Mouse (Mus musculus) cerebellum, adult 18-20 months (tissue): Measurements from ENCODE around the gene Prdx3.
"Not testable (repeated sequence)": the region's sequence is repeated elsewhere in the genome, so short reads cannot be mapped to it uniquely, and the experiment has no call there.

ENCODE experiments used
- DNase-seq, 2 experiments: peaks; one replicate each; pipeline ENCODE4 v3.0.0; 2021

Gene Prdx3

GRCm38 (mm10) chr19:60874064-60874694, at the start of gene Prdx3:
Gene Prdx3 (minus strand): TSS chr19:60874556.
- peak; percentile 95 to 97 for DNase-seq

GRCm38 (mm10) chr19:60916869-60917570, 42.7 kb upstream of the Prdx3 start:
- DNase-seq: no peak

GRCm38 (mm10) chr19:60915862-60916261, 41.5 kb upstream of the Prdx3 start:
- no peak for DNase-seq

GRCm38 (mm10) chr19:60915236-60915635, 40.9 kb upstream of the Prdx3 start:
- no peak for DNase-seq

- peak; percentile 43 to 46 for DNase-seq
Measured at GRCm38 (mm10) chr19:60911653-60912052, 37.3 kb upstream of the Prdx3 start.

- DNase-seq: no peak
Measured at GRCm38 (mm10) chr19:60910304-60910703, 35.9 kb upstream of the Prdx3 start.

GRCm38 (mm10) chr19:60905477-60905876, 31.1 kb upstream of the Prdx3 start:
- DNase-seq: no peak

- DNase-seq: no peak
Measured at GRCm38 (mm10) chr19:60903971-60904370, 29.6 kb upstream of the Prdx3 start.

- no peak for DNase-seq
Measured at GRCm38 (mm10) chr19:60903139-60903538, 28.8 kb upstream of the Prdx3 start.

GRCm38 (mm10) chr19:60895251-60895880, 21.0 kb upstream of the Prdx3 start:
- DNase-seq: no peak

GRCm38 (mm10) chr19:60891934-60892547, 17.7 kb upstream of the Prdx3 start:
- DNase-seq: peak; percentile 78 to 80

GRCm38 (mm10) chr19:60891123-60891470, 16.7 kb upstream of the Prdx3 start:
- no peak for DNase-seq

GRCm38 (mm10) chr19:60890391-60891122, 16.2 kb upstream of the Prdx3 start:
- DNase-seq: peak in 1 of 2 experiments; percentile 76

GRCm38 (mm10) chr19:60889714-60890315, 15.5 kb upstream of the Prdx3 start, which contains the start of gene Grk5:
Gene Grk5 (plus strand): TSS chr19:60889749.
- DNase-seq: peak; percentile 97 to 98

- DNase-seq: peak; percentile 35 to 59
Measured at GRCm38 (mm10) chr19:60889101-60889713, 14.9 kb upstream of the Prdx3 start.

GRCm38 (mm10) chr19:60887637-60888036, 13.3 kb upstream of the Prdx3 start:
- DNase-seq: no peak

GRCm38 (mm10) chr19:60883129-60883528, 8.8 kb upstream of the Prdx3 start:
- peak; percentile 42 to 47 for DNase-seq

GRCm38 (mm10) chr19:60873501-60873900, 855 bp downstream of the Prdx3 start:
- DNase-seq: peak; percentile 18 to 23

- DNase-seq: no peak
Measured at GRCm38 (mm10) chr19:60872272-60872671, 2.1 kb downstream of the Prdx3 start.

- DNase-seq: no peak
Measured at GRCm38 (mm10) chr19:60871366-60871765, 3.0 kb downstream of the Prdx3 start.

- no peak for DNase-seq
Measured at GRCm38 (mm10) chr19:60870489-60870888, 3.9 kb downstream of the Prdx3 start.

- DNase-seq: not testable (repeated sequence)
Measured at GRCm38 (mm10) chr19:60866169-60866568, 8.2 kb downstream of the Prdx3 start.
